Mouse (Mus musculus) CH12.LX (cell line): ENCODE results near the gene Epb41l1. TPM values are rescaled to one million over a fixed set of nuclear protein-coding genes. Genes with fewer than 3 reads are reported as not detected.

Experiments
- DNase-seq: peaks from one replicate; pipeline ENCODE4 v3.0.0-alpha.2; 2013; ENCODE audit errors: extremely low read depth
- H3K27ac ChIP-seq: 2 replicates; pipeline ENCODE4 v1.5.1; 2012; ENCODE audit warnings: low read depth, mild to moderate bottlenecking, control low read depth, moderate library complexity; ENCODE audit not compliant: insufficient read depth
- H3K27me3 ChIP-seq: replicated peaks from 2 replicates; pipeline ENCODE3; 2012; ENCODE audit warnings: inconsistent platforms
- H3K36me3 ChIP-seq, 2 experiments: replicated peaks in 1 of 2; 2 replicates each; pipeline versions ENCODE3 to v1.6.1; 2012; ENCODE audit warnings: inconsistent platforms in 1 of 2, low read length in 1 of 2, mild to moderate bottlenecking in 1 of 2, mixed read lengths in 1 of 2, moderate library complexity in 1 of 2; ENCODE audit not compliant: control insufficient read depth in 1 of 2, insufficient read depth in 1 of 2
- H3K4me1 ChIP-seq, 2 experiments: 2 replicates each; pipeline ENCODE4 v1.6.1; 2012; ENCODE audit warnings: inconsistent platforms in 1 of 2, moderate library complexity in 1 of 2; ENCODE audit not compliant: insufficient read depth in 2 of 2, control insufficient read depth in 1 of 2
- H3K4me2 ChIP-seq: 2 replicates; pipeline ENCODE4 v1.6.1; 2012; ENCODE audit warnings: low read depth, mild to moderate bottlenecking, control low read depth; ENCODE audit not compliant: poor library complexity, insufficient read depth, severe bottlenecking
- H3K4me3 ChIP-seq, 3 experiments: fragments of 150-350 bp in 1 of 3; sonication (generic) in 1 of 3; replicated peaks in 1 of 3; 2 replicates each; pipeline versions ENCODE3 to v1.5.1; 2011 to 2012; ENCODE audit warnings: low read depth in 2 of 3, low read length in 2 of 3, mild to moderate bottlenecking in 2 of 3, moderate library complexity in 2 of 3, control low read depth in 1 of 3, improper control_type of control experiment in 1 of 3, inconsistent platforms in 1 of 3, mixed read lengths in 1 of 3; ENCODE audit not compliant: poor library complexity in 1 of 3
- H3K79me2 ChIP-seq: replicated peaks from 2 replicates; pipeline ENCODE4 v1.6.1; 2012; ENCODE audit warnings: mild to moderate bottlenecking, moderate library complexity; ENCODE audit not compliant: control insufficient read depth, poor library complexity, insufficient read depth, severe bottlenecking; ENCODE audit errors: extremely low read depth
- H3K9ac ChIP-seq: 2 replicates; pipeline ENCODE4 v1.6.1; 2012; ENCODE audit warnings: low read depth, mild to moderate bottlenecking, control low read depth, moderate library complexity; ENCODE audit not compliant: insufficient read depth
- H3K9me3 ChIP-seq: replicated peaks from 2 replicates; pipeline ENCODE3; 2012; ENCODE audit warnings: low read length, inconsistent platforms, mixed read lengths
- ELF1 ChIP-seq: IDR thresholded peaks from 2 replicates; pipeline ENCODE4 v1.6.1; 2014; ENCODE audit warnings: low read depth, mild to moderate bottlenecking, inconsistent platforms, low read length, improper control_type of control experiment
- GABPA ChIP-seq: IDR thresholded peaks from 2 replicates; pipeline ENCODE4 v1.6.1; 2012; ENCODE audit warnings: low read depth, low read length, improper control_type of control experiment, inconsistent platforms; ENCODE audit not compliant: insufficient replicate concordance
- JUN ChIP-seq: IDR thresholded peaks from 2 replicates; pipeline ENCODE4 v1.6.1; 2011; ENCODE audit warnings: low read depth, mild to moderate bottlenecking, low read length, improper control_type of control experiment, moderate library complexity; ENCODE audit not compliant: insufficient read depth
- JUND ChIP-seq: conservative IDR thresholded peaks from 2 replicates; pipeline ENCODE4 v1.6.1; 2011; ENCODE audit warnings: low read depth, low read length, improper control_type of control experiment
- MAX ChIP-seq: IDR thresholded peaks from 2 replicates; pipeline ENCODE4 v1.6.1; 2011; ENCODE audit warnings: low read length, improper control_type of control experiment
- NRF1 ChIP-seq: IDR thresholded peaks from 2 replicates; pipeline ENCODE4 v1.6.1; 2014; ENCODE audit warnings: low read depth, mild to moderate bottlenecking, inconsistent platforms, low read length, improper control_type of control experiment, moderate library complexity
- POLR2A ChIP-seq: IDR thresholded peaks from 2 replicates; pipeline ENCODE4 v1.6.1; 2011; ENCODE audit warnings: low read depth, mild to moderate bottlenecking, improper control_type of control experiment, low read length
- RAD21 ChIP-seq: IDR thresholded peaks from 2 replicates; pipeline ENCODE4 v1.6.1; 2011; ENCODE audit warnings: low read depth, mild to moderate bottlenecking, low read length, improper control_type of control experiment, moderate library complexity
- USF1 ChIP-seq: IDR thresholded peaks from 2 replicates; pipeline ENCODE4 v1.6.1; 2014; ENCODE audit warnings: low read depth, mild to moderate bottlenecking, inconsistent platforms, low read length, improper control_type of control experiment
- dilution Hi-C: fragments of 300-500 bp; cut with MboI; formaldehyde crosslinking; loops from 2 replicates; pipeline ENCODE4 v1.14.3; 2020; ENCODE audit warnings: low sequenced_read_pairs; ENCODE audit not compliant: extremely low pct_unique_long_range_greater_than_20kb, extremely low pct_ligation_motif_present
- in situ Hi-C: fragments of 300-500 bp; cut with MboI; formaldehyde crosslinking; loops from 3 replicates; pipeline ENCODE4 v1.14.3; 2019; ENCODE audit warnings: low sequenced_read_pairs, low pct_ligation_motif_present, low pct_unique_long_range_greater_than_20kb, mixed read lengths
- polyA plus RNA-seq: library from polyadenylated mRNA; unstranded; fragments of >175 nt; gene quantifications from 2 replicates; pipeline ENCODE4 v1.2.1, GENCODE M21; 2012; ENCODE audit warnings: low read depth; ENCODE audit not compliant: insufficient read length
- total RNA-seq, 2 experiments: library from RNA; depleted of rRNA; stranded (reverse); fragments of 300-350 nt in 1 of 2; fragments of >200 nt in 1 of 2; gene quantifications; 2 replicates each; pipeline ENCODE4 v1.2.3; 2012 to 2014

Gene Epb41l1
- total and polyA plus RNA-seq, 3 experiments = 0.21 TPM; not detected in 2

DNA sequence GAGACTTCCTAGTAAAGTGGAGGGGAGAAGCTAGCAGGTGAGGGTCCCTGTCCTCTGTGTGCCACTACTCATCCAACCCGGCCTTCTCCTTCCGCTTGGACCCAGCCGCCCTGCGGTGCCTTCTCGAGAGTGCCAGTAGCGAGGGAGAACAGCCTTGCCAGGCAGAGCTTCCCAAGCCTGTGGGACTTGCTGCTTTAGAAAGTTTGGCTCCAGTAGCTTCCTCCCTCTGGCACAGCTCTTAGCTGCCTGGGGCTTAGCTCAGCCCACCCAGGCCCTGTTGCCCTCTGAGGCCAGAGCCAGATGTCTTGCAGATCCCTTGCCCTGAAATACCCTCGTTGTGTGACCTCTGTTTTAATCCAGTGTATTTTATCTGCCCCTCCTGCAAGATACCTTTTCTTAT lies 50.2 kb downstream of the Epb41l1 start:
- peaks cover 74% of the 10 kb centered on the region for H3K27me3 ChIP-seq
- no peak overlapping the region for H3K4me3 ChIP-seq
- no peaks in the 10 kb centered on the region for H3K9me3 ChIP-seq
- DNase-seq = no peak
- H3K4me1 ChIP-seq = peaks cover 3 to 5% of the 10 kb centered on the region in 2 experiments; a peak in 1 of 4 replicates
- no peak overlapping the region for H3K4me2 ChIP-seq
- in situ Hi-C loops = no loop called here
- H3K9ac ChIP-seq = no peak overlapping the region
- TF ChIP-seq USF1 (no peak), JUN (no peak)
- H3K79me2 ChIP-seq = no peaks in the 10 kb centered on the region
- H3K36me3 ChIP-seq = no peaks in the 10 kb centered on the region
- no peak overlapping the region for H3K27ac ChIP-seq
- dilution Hi-C loops = no loop called here

DNA sequence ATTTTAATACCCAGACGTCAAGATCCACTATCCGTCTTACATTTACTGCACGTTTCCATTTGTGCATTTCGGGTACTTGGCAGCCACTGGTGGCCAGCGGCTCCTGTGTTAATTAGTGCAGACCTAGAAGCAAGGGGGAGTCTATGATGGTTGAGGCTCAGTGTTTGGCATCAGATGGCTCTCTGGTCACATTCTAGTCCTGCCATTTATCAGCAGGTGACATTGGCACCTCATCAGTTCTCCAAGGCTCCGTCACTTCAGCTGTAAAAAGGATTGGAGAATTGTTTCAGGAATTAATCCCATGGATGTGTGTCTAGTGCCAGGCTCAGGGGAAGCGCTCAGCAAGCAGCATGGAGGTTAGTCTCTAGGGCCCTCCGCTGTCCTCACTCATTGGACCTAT lies 51.6 kb downstream of the Epb41l1 start:
- no peak for DNase-seq
- in situ Hi-C loops = no loop called here
- dilution Hi-C loops = no loop called here
- Histone ChIP-seq H3K36me3 (no peaks in the 10 kb centered on the region), H3K4me3 (no peak overlapping the region), H3K79me2 (no peaks in the 10 kb centered on the region), H3K27me3 (peaks cover 77% of the 10 kb centered on the region), H3K4me1 (peaks cover 3 to 5% of the 10 kb centered on the region in 2 experiments; a peak in 1 of 4 replicates), H3K9ac (no peak overlapping the region), H3K9me3 (no peaks in the 10 kb centered on the region), H3K27ac (no peak overlapping the region), H3K4me2 (no peak overlapping the region)
- no peak for TF ChIP-seq POLR2A

- no peak overlapping the region for H3K4me3 ChIP-seq
- in situ Hi-C loops (no loop called here), dilution Hi-C loops (no loop called here)
- H3K9ac ChIP-seq = no peak overlapping the region
- TF ChIP-seq JUN = no peak
- TF ChIP-seq NRF1 = no peak
- no peak for TF ChIP-seq JUND
- no peak for TF ChIP-seq GABPA
- TF ChIP-seq MAX = no peak
- no peak for TF ChIP-seq RAD21
- no peak for TF ChIP-seq ELF1
- TF ChIP-seq, all 38 proteins: peak for 0
- Histone ChIP-seq H3K9me3 (no peaks in the 10 kb centered on the region), H3K4me2 (no peak overlapping the region), H3K79me2 (no peaks in the 10 kb centered on the region), H3K4me1 (peaks cover 3 to 5% of the 10 kb centered on the region in 2 experiments; a peak in 1 of 4 replicates), H3K27me3 (peaks cover 82% of the 10 kb centered on the region), H3K36me3 (no peaks in the 10 kb centered on the region), H3K27ac (no peak overlapping the region)
- no peak for DNase-seq
These were observed 53.0 kb downstream of the Epb41l1 start for GRCm38 (mm10) chr2:156473696-156474095.
